Mouse (Mus musculus) cerebellum, adult 18-20 months (tissue): Measurements from ENCODE around the gene Gm20662.
"Not testable (repeated sequence)": the region's sequence is repeated elsewhere in the genome, so short reads cannot be mapped to it uniquely, and the experiment has no call there.

ENCODE experiments used
- DNase-seq, 2 experiments: peaks; one replicate each; pipeline ENCODE4 v3.0.0; 2021

Gm20662 gene

GRCm38 (mm10) chr9:108013577-108013976 lies 17.4 kb downstream of the Gm20662 start:
- DNase-seq: not testable (repeated sequence)

- no peak for DNase-seq
These were observed 21.0 kb downstream of the Gm20662 start for GRCm38 (mm10) chr9:108017127-108017526.

GRCm38 (mm10) chr9:108020741-108021140 lies 24.6 kb downstream of the Gm20662 start:
- DNase-seq: no peak

- peak; percentile 29 to 36 for DNase-seq
These were observed 27.1 kb downstream of the Gm20662 start for GRCm38 (mm10) chr9:108023216-108023615.

- DNase-seq: no peak
These were observed 30.4 kb downstream of the Gm20662 start for GRCm38 (mm10) chr9:108026584-108026983.

- no peak for DNase-seq
These were observed 31.7 kb downstream of the Gm20662 start for GRCm38 (mm10) chr9:108027867-108028266.

- DNase-seq: no peak
These were observed 36.0 kb downstream of the Gm20662 start for GRCm38 (mm10) chr9:108032126-108032525.

GRCm38 (mm10) chr9:108035331-108036156 lies 39.4 kb downstream of the Gm20662 start:
- no peak for DNase-seq

GRCm38 (mm10) chr9:108044751-108045492 lies 48.8 kb downstream of the Gm20662 start:
- DNase-seq: no peak

GRCm38 (mm10) chr9:108046582-108046981 lies 50.4 kb downstream of the Gm20662 start:
- no peak for DNase-seq

GRCm38 (mm10) chr9:108047601-108048565 lies 51.7 kb downstream of the Gm20662 start:
- peak in 1 of 2 experiments; percentile 10 for DNase-seq

- DNase-seq: no peak
These were observed 52.4 kb downstream of the Gm20662 start for GRCm38 (mm10) chr9:108048566-108048955.

GRCm38 (mm10) chr9:108049016-108049455 lies 52.9 kb downstream of the Gm20662 start, which contains the start of gene Gmppb:
TSS of gene Gmppb (plus strand) at chr9:108049242.
- peak; percentile 94 to 96 for DNase-seq

- peak in 1 of 2 experiments; percentile 17 for DNase-seq
These were observed 53.6 kb downstream of the Gm20662 start for GRCm38 (mm10) chr9:108049561-108050251.

- peak in 1 of 2 experiments; percentile 13 for DNase-seq
These were observed 55.2 kb downstream of the Gm20662 start for GRCm38 (mm10) chr9:108051184-108051930.

- peak in 1 of 2 experiments; percentile 15 for DNase-seq
These were observed 55.7 kb downstream of the Gm20662 start for GRCm38 (mm10) chr9:108051931-108052220.

- peak in 1 of 2 experiments; percentile 9 for DNase-seq
These were observed 56.3 kb downstream of the Gm20662 start for GRCm38 (mm10) chr9:108052411-108052810.

GRCm38 (mm10) chr9:108052885-108053664 lies 56.9 kb downstream of the Gm20662 start, which contains the start of gene Amigo3:
TSS of gene Amigo3 (plus strand) at chr9:108053159.
- DNase-seq: peak; percentile 94 to 95

GRCm38 (mm10) chr9:108053665-108054225 lies 57.6 kb downstream of the Gm20662 start:
- peak; percentile 19 to 40 for DNase-seq
